ENCODE assay signal across 8 mouse cellular contexts in genomic region chr2:163996275-163996674, GRCm38 (mm10). TPM values are rescaled to one million over a fixed set of nuclear protein-coding genes. Genes with fewer than 3 reads are reported as not detected.
DNase-seq lines count a peak whose midpoint lies in the region; ATAC-seq and TF ChIP-seq lines count a peak whose summit lies in the region.
"Had no signal": no experiment of that assay in that cellular context is flagged by ENCODE, and none has a peak within 500 bp of the region (broad histone marks: within the 10 kb centered on the region; RNA-seq: fewer than 3 reads in every experiment).

No protein-coding gene starts in this region.

- no peak for TF ChIP-seq POLR2A in limb, embryonic 14.5 days (IDR thresholded peaks at IDR 0.05; ENCODE audit: borderline replicate concordance, extremely low read depth, insufficient read depth, insufficient read length)

- peaks cover 65% of the 10 kb centered on the region for H3K4me1 ChIP-seq in megakaryocyte, embryonic 14.5 days
- H3K4me1 ChIP-seq in forebrain, embryonic 12.5 days: peaks cover 29% of the 10 kb centered on the region
- peaks cover 14% of the 10 kb centered on the region; the same call in 1 of the 2 replicates for H3K4me1 ChIP-seq in limb, embryonic 14.5 days (ENCODE audit: control insufficient read depth, insufficient read depth, low read length)
- H3K4me1 ChIP-seq in stomach, embryonic 15.5 days: peaks cover 13% of the 10 kb centered on the region; the same call in 1 of the 2 replicates

- peak overlapping the region; percentile 85 for H3K4me2 ChIP-seq in forebrain, embryonic 12.5 days
- H3K4me2 ChIP-seq in limb, embryonic 14.5 days (replicated peaks; ENCODE audit: low read depth, low read length, severe bottlenecking): peak overlapping the region; percentile 58
- H3K4me2 ChIP-seq in stomach, embryonic 15.5 days: peak overlapping the region; percentile 62

- 88% methylated on average over 6 of the region's 6 CpGs for WGBS in forebrain, embryonic 12.5 days
- WGBS in limb, embryonic 14.5 days: 62% methylated on average over 6 of the region's 6 CpGs
- 64% methylated on average over 6 of the region's 6 CpGs for WGBS in stomach, embryonic 15.5 days

- no peaks in the 10 kb centered on the region; the same call in 1 of the 2 replicates for H3K9me3 ChIP-seq in megakaryocyte, embryonic 14.5 days
- no peaks in the 10 kb centered on the region for H3K9me3 ChIP-seq in forebrain, embryonic 12.5 days
- no peaks in the 10 kb centered on the region for H3K9me3 ChIP-seq in limb, embryonic 14.5 days (ENCODE audit: control insufficient read depth, low read length)
- no peaks in the 10 kb centered on the region for H3K9me3 ChIP-seq in stomach, embryonic 15.5 days

- peak overlapping the region; percentile 91 for H3K9ac ChIP-seq in forebrain, embryonic 12.5 days
- H3K9ac ChIP-seq in limb, embryonic 14.5 days (ENCODE audit: low read depth, low read length, severe bottlenecking): peak overlapping the region; percentile 91
- no peak overlapping the region for H3K9ac ChIP-seq in stomach, embryonic 15.5 days

- H3K4me3 ChIP-seq in megakaryocyte, embryonic 14.5 days (replicated peaks): peak overlapping the region; percentile 99
- peak overlapping the region; percentile 99 for H3K4me3 ChIP-seq in forebrain, embryonic 12.5 days (replicated peaks)
- H3K4me3 ChIP-seq in limb, embryonic 14.5 days (replicated peaks; ENCODE audit: low read length): peak overlapping the region; percentile 99
- peak overlapping the region; percentile 93 for H3K4me3 ChIP-seq in stomach, embryonic 15.5 days (replicated peaks)

- no peak overlapping the region for H3K27ac ChIP-seq in forebrain, embryonic 12.5 days
- H3K27ac ChIP-seq in limb, embryonic 14.5 days (replicated peaks; ENCODE audit: low read depth, low read length): no peak overlapping the region; the same call in 1 of the 2 replicates
- H3K27ac ChIP-seq in stomach, embryonic 15.5 days: no peak overlapping the region

- H3K27me3 ChIP-seq in megakaryocyte, embryonic 14.5 days (replicated peaks): no peaks in the 10 kb centered on the region
- H3K27me3 ChIP-seq in forebrain, embryonic 12.5 days: no peaks in the 10 kb centered on the region
- no peaks in the 10 kb centered on the region for H3K27me3 ChIP-seq in limb, embryonic 14.5 days (ENCODE audit: control insufficient read depth, insufficient read depth, low read length)
- no peaks in the 10 kb centered on the region for H3K27me3 ChIP-seq in stomach, embryonic 15.5 days (replicated peaks)

- DNase-seq in limb, embryonic 14.5 days (ENCODE audit: low spot score): no peak
- DNase-seq in adrenal gland, adult 18-20 months (ENCODE audit: low spot score in 2 of 2): no peak
- no peak for DNase-seq in spleen, postnatal 10 days (ENCODE audit: low spot score in 2 of 2)
- DNase-seq: cerebellum, adult 18-20 months had no signal

- no peak for ATAC-seq in megakaryocyte, adult 5-6 weeks (ENCODE audit: poor library complexity, severe bottlenecking)
- ATAC-seq in forebrain, embryonic 12.5 days (ENCODE audit: low FRiP score): no peak
- no peak for ATAC-seq in limb, embryonic 14.5 days (ENCODE audit: low FRiP score, low read depth)
- no peak for ATAC-seq in stomach, embryonic 15.5 days (ENCODE audit: insufficient read depth, low FRiP score, low read depth)

- peaks cover 30% of the 10 kb centered on the region for H3K36me3 ChIP-seq in megakaryocyte, embryonic 14.5 days (replicated peaks; ENCODE audit: low read length)
- no peaks in the 10 kb centered on the region; the same call in 1 of the 2 replicates for H3K36me3 ChIP-seq in forebrain, embryonic 12.5 days (replicated peaks)
- peaks cover 18% of the 10 kb centered on the region; the same call in 1 of the 2 replicates for H3K36me3 ChIP-seq in limb, embryonic 14.5 days (ENCODE audit: control insufficient read depth, insufficient read depth, low read length)
- no peaks in the 10 kb centered on the region for H3K36me3 ChIP-seq in stomach, embryonic 15.5 days

RNA-seq across cellular contexts. Expression of gene Ywhab, which starts 1.5 kb away (rescaled TPM):
- 18.6 and 40.5 TPM in 2 replicates for polyA plus RNA-seq in megakaryocyte, embryonic 14.5 days (2012; ENCODE audit: insufficient read depth, low replicate concordance)
- total RNA-seq in megakaryocyte, adult 5-6 weeks (2015): 176 and 197 TPM in 2 replicates
- total RNA-seq in megakaryocyte, adult 5-6 weeks (2017): 73.5 and 93.5 TPM in 2 replicates
- polyA plus RNA-seq in forebrain, embryonic 12.5 days (2016; fragmentation: Nextera tagmentation; extraction: Ambion mirVana): 339 and 340 TPM in 2 replicates
- polyA plus RNA-seq in limb, embryonic 14.5 days (2012; rRNA removed): 106 and 126 TPM in 2 replicates
- 277 and 283 TPM in 2 replicates for polyA plus RNA-seq in limb, embryonic 14.5 days (2014; fragmentation: Nextera tagmentation; extraction: Ambion mirVana)
- 288 and 295 TPM in 2 replicates for polyA plus RNA-seq in stomach, embryonic 15.5 days (2015; fragmentation: Nextera tagmentation; extraction: Ambion mirVana)
- 100 to 1,000 TPM; 252 to 298 TPM for total RNA-seq in adrenal gland, adult 18-20 months (2021)

RNA-seq across cellular contexts. Expression of gene Pabpc1l, which starts 29.0 kb away (rescaled TPM):
- not detected in 2 replicates for polyA plus RNA-seq in megakaryocyte, embryonic 14.5 days (2012; ENCODE audit: insufficient read depth, low replicate concordance)
- total RNA-seq in megakaryocyte, adult 5-6 weeks (2015): 12.9 and 19.1 TPM in 2 replicates
- total RNA-seq in megakaryocyte, adult 5-6 weeks (2017): 2.5 and 4.8 TPM in 2 replicates
- polyA plus RNA-seq in forebrain, embryonic 12.5 days (2016; fragmentation: Nextera tagmentation; extraction: Ambion mirVana): 1.2 and 1.8 TPM in 2 replicates
- 2.2 and 3.4 TPM in 2 replicates for polyA plus RNA-seq in limb, embryonic 14.5 days (2012; rRNA removed)
- 2.4 and 2.6 TPM in 2 replicates for polyA plus RNA-seq in limb, embryonic 14.5 days (2014; fragmentation: Nextera tagmentation; extraction: Ambion mirVana)
- 1.3 and 1.5 TPM in 2 replicates for polyA plus RNA-seq in stomach, embryonic 15.5 days (2015; fragmentation: Nextera tagmentation; extraction: Ambion mirVana)
- 1 to 10 TPM in 1 of 2 experiments, under 1 TPM in 1; 0.45 to 2.2 TPM for total RNA-seq in adrenal gland, adult 18-20 months (2021)
